Mouse (Mus musculus) intestine, embryonic 14.5 days (tissue): ENCODE data around the gene Fam117b. TPM values are rescaled to one million over a fixed set of nuclear protein-coding genes. Genes with fewer than 3 reads are reported as not detected.

Experiments
- ATAC-seq: fragments of 200-750 bp; cut with Nextera tagmentation; replicated peaks from 2 replicates; pipeline ENCODE4 v1.8.0; 2017; ENCODE audit warnings: low read depth, moderate number of reproducible peaks, moderate TSS enrichment, moderate library complexity; ENCODE audit not compliant: low FRiP score, low TSS enrichment
- DNase-seq: peaks from one replicate; pipeline ENCODE4 v3.0.0-alpha.2; 2018; ENCODE audit warnings: low spot score
- H3K27ac ChIP-seq: fragments of 300-500 bp; sonication (generic); 2 replicates; pipeline ENCODE4 v1.5.1; 2014; ENCODE audit warnings: low read depth, mild to moderate bottlenecking, control low read depth
- H3K27me3 ChIP-seq: fragments of 300-500 bp; sonication (generic); replicated peaks from 2 replicates; pipeline ENCODE4 v1.6.1; 2014; ENCODE audit warnings: low read length, control low read depth; ENCODE audit not compliant: control insufficient read depth, insufficient read depth
- H3K36me3 ChIP-seq: fragments of 300-500 bp; sonication (generic); 2 replicates; pipeline ENCODE4 v1.6.1; 2014; ENCODE audit warnings: low read length, control low read depth; ENCODE audit not compliant: control insufficient read depth, insufficient read depth
- H3K4me1 ChIP-seq: fragments of 300-500 bp; sonication (generic); replicated peaks from 2 replicates; pipeline ENCODE4 v1.6.1; 2014; ENCODE audit warnings: low read length, control low read depth, mixed read lengths; ENCODE audit not compliant: control insufficient read depth, insufficient read depth
- H3K4me2 ChIP-seq: fragments of 300-500 bp; sonication (generic); 2 replicates; pipeline ENCODE4 v1.6.1; 2014; ENCODE audit warnings: low read length
- H3K4me3 ChIP-seq: fragments of 300-500 bp; sonication (generic); 2 replicates; pipeline ENCODE4 v1.5.1; 2014; ENCODE audit warnings: low read depth, low read length, control low read depth, mixed read lengths
- H3K9ac ChIP-seq: fragments of 300-500 bp; sonication (generic); 2 replicates; pipeline ENCODE4 v1.6.1; 2014; ENCODE audit warnings: mild to moderate bottlenecking, low read length
- H3K9me3 ChIP-seq: fragments of 300-500 bp; sonication (generic); 2 replicates; pipeline ENCODE4 v1.6.1; 2016; ENCODE audit warnings: low read length, control low read depth; ENCODE audit not compliant: control insufficient read depth
- WGBS: fragments of 180-500 bp; shearing (Covaris S2); extraction: QIAGEN DNeasy Blood & Tissue Kit; methylation state at CpG from one replicate; pipeline ENCODE4 v1.1.7; 2014; 5-methylcytosine and 5-hydroxymethylcytosine counted together
- polyA plus RNA-seq: library from polyadenylated mRNA; unstranded; fragments of >200 nt; fragmentation: Nextera tagmentation; extraction: Ambion mirVana; gene quantifications from 2 replicates; pipeline ENCODE4 v1.2.1, GENCODE M21; 2014

Fam117b gene
- polyA plus RNA-seq, 1 experiment from 2014 or later: 10.3 TPM

DNA sequence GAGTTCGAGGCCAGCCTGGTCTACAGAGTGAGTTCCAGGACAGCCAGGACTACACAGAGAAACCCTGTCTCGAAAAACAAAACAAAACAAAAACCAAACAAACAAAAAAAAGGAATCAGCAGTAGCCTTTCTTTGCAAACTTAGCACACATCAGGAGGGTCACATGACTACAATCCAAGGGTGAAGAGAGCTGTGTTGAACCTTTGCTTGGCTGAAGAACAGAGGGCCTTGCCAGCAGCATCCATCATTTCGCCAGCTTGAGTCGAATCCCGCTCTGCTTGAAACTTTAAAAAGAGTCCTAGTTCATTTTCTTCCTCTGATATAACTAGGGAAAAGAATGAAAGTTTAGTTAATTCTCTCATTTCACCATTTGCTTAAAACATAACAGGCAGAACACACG is 102.7 kb downstream of the Fam117b start:
- Histone ChIP-seq H3K4me2 (no peak overlapping the region), H3K27me3 (no peaks in the 10 kb centered on the region), H3K4me3 (no peak overlapping the region), H3K27ac (no peak overlapping the region), H3K9me3 (no peaks in the 10 kb centered on the region), H3K4me1 (no peaks in the 10 kb centered on the region), H3K9ac (no peak overlapping the region), H3K36me3 (no peaks in the 10 kb centered on the region)
- DNase-seq (no peak), ATAC-seq (no peak)
- 81% methylated on average over 6 of the region's 6 CpGs for WGBS

GRCm38 (mm10) chr1:60016136-60016611 is 103.4 kb downstream of the Fam117b start:
- no peaks in the 10 kb centered on the region for H3K36me3 ChIP-seq
- H3K27ac ChIP-seq: no peak overlapping the region
- H3K9ac ChIP-seq: no peak overlapping the region
- no peak overlapping the region for H3K4me2 ChIP-seq
- DNase-seq (no peak), ATAC-seq (no peak)
- H3K4me1 ChIP-seq: no peaks in the 10 kb centered on the region
- no peak overlapping the region for H3K4me3 ChIP-seq
- H3K9me3 ChIP-seq: no peaks in the 10 kb centered on the region
- 73% methylated on average over 5 of the region's 5 CpGs for WGBS
- H3K27me3 ChIP-seq: no peaks in the 10 kb centered on the region

- no peak overlapping the region for H3K4me2 ChIP-seq
- H3K4me1 ChIP-seq: no peaks in the 10 kb centered on the region
- H3K36me3 ChIP-seq: no peaks in the 10 kb centered on the region
- H3K4me3 ChIP-seq: no peak overlapping the region
- WGBS: 89% methylated on average over 1 of the region's 1 CpGs
- H3K9ac ChIP-seq: no peak overlapping the region
- no peaks in the 10 kb centered on the region for H3K27me3 ChIP-seq
- DNase-seq (no peak), ATAC-seq (no peak)
- no peaks in the 10 kb centered on the region for H3K9me3 ChIP-seq
- H3K27ac ChIP-seq: no peak overlapping the region
Observed at GRCm38 (mm10) chr1:60017031-60017469, 104.2 kb downstream of the Fam117b start.

Other genes with a start within 250 kb of the Fam117b start
- gene Sumo1, start 242.2 kb upstream of the Fam117b start, polyA plus RNA-seq: 371 and 397 TPM in 2 replicates
- 256 and 268 TPM in 2 replicates for gene Nop58, start 228.0 kb upstream of the Fam117b start, polyA plus RNA-seq
- gene Bmpr2, start 149.6 kb upstream of the Fam117b start, polyA plus RNA-seq: 11.9 and 12.5 TPM in 2 replicates
- gene Ica1l, start 130.2 kb downstream of the Fam117b start, polyA plus RNA-seq: 0.80 and 1.9 TPM in 2 replicates
- 6.7 and 7.7 TPM in 2 replicates for gene Carf, start 185.2 kb downstream of the Fam117b start, polyA plus RNA-seq
- 51.8 and 60.2 TPM in 2 replicates for gene Wdr12, start 185.6 kb downstream of the Fam117b start, polyA plus RNA-seq